Mouse (Mus musculus) lung, postnatal 36 days (tissue): Measurements from ENCODE around the gene Abce1.

ENCODE experiments used
- DNase-seq: peaks from one replicate; pipeline ENCODE4 v3.0.0; 2022; ENCODE audit warnings: mixed read lengths

Abce1 gene

GRCm38 (mm10) chr8:79639586-79640451, 71.7 kb downstream of the Abce1 start, which contains the start of gene Otud4:
Gene Otud4, plus strand, starts transcription at chr8:79639618.
- peak; percentile 56 for DNase-seq

GRCm38 (mm10) chr8:79638707-79639549, 72.6 kb downstream of the Abce1 start:
- DNase-seq = peak; percentile 99

- DNase-seq = peak; percentile 37
Measured at GRCm38 (mm10) chr8:79638001-79638706, 73.4 kb downstream of the Abce1 start.

DNA sequence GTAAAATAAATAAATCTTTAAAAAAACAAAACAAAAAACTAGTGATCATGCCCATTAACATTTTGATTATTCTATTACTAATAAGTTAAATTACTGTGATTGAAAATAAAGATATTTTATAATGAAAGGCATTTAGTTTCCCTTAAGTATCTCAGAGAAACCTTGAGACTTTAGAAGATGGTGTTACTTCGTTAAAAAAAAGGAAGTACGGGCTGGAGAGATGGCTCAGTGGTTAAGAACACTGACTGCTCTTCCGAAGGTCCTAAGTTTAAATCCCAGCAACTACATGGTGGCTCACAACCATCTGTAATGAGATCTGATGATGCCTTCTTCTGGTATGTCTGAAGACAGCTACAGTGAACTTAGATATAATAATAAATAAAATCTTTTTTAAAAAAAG, 74.3 kb downstream of the Abce1 start:
- DNase-seq = no peak

DNA sequence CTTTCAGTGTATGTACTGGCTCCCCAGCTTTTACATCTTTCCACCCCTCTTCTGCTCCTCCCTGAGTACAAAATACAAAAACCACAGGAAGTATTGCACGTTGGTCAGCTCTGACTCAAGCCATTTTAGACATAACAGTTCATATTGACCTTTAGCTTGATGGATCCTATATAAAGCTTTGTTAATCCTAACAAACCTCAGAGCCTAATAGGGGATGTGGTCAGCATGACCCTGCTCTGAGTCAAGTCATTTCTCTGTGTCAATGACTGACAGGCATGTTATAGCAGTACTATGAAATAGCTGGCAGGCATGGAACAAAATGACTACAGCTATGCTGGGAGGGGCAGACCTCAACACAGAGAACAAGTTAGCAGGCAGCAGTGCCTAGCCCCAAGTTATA, 75.4 kb downstream of the Abce1 start:
- no peak for DNase-seq

GRCm38 (mm10) chr8:79635491-79635890, 76.0 kb downstream of the Abce1 start:
- no peak for DNase-seq
